Mouse (Mus musculus) cerebellum, adult 2 months (tissue): ENCODE results near the gene Rapgefl1.

ENCODE experiments used
- CTCF ChIP-seq: fragments of 200-500 bp; IDR thresholded peaks from 2 replicates; pipeline ENCODE4 v1.5.1; 2011; ENCODE audit warnings: low read depth, mild to moderate bottlenecking, control low read depth, low read length, moderate library complexity, borderline replicate concordance; ENCODE audit not compliant: insufficient read depth
- POLR2A ChIP-seq: fragments of 200-500 bp; IDR thresholded peaks from 2 replicates; pipeline ENCODE4 v1.6.1; 2011; ENCODE audit warnings: low read length, control low read depth, borderline replicate concordance; ENCODE audit not compliant: insufficient read depth

DNA sequence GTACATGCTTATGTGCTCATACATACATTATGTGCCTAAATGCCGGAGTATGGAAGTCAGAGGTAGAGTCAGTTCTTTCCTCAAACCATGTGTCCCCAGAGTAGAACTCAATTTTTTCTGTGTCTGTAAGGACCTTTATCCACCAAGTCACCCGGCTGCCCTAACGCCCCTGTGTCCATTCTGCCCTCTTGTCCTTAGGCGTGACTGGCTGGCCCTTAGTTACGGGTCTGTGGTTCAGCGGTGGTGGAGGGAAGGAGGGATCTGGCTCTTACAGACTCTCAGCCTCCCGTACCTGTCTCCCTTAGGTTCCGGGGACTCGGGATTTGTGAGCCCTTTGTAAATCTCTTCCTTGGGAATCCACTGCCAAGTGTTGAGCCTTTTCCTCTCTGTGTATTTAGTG lies 40.4 kb downstream of the Rapgefl1 start:
- TF ChIP-seq CTCF (no peak), POLR2A (no peak)
